Mouse (Mus musculus) kidney, adult 8-10 months (tissue): ENCODE measurements around the gene Lrrc41.
A peak's percentile ranks its signal among the peaks of the same experiment; 100 is the strongest.

Experiments used
- DNase-seq, 2 experiments: peaks; one replicate each; pipeline ENCODE4 v3.0.0; 2022

Gene Lrrc41

DNA sequence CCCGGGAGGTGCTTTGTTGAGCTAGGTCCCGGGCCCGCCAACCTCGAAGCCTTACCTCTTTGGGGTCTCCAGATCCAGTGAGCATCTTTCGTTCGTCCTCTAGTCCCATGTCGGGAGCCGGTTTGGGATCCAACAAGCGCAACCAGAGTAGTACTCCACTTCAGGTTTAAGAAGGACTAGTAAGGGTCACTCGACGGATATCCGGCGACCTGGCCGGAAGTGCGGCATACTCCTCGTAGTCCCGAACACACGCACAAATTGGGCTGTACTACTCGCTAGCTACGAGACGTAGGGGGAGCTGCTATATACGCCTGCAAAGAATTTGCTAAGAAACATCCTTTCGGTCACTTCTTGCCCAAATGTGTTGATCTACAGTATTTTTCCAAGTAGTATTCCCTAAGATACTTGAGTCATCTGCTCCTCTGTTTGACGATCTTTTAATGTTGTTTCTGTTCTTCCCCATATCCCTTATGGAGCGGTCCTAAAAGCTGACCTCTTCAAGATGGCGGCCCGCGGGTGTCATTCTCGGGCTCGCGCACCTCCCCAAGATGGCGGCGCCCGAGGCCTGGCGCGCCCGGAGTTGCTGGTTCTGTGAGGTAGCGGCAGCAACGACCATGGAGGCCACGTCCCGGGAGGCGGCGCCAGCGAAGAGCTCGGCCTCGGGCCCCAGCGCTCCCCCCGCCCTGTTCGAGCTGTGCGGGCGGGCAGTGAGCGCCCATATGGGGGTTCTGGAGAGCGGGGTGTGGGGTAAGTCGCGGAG lies at the start of gene Lrrc41, which contains the start of gene Uqcrh:
Gene Lrrc41 (plus strand): TSS at position 409 of the 760 bp plus-strand sequence.
Gene Uqcrh (minus strand): TSS at position 211 of the 760 bp plus-strand sequence.
- DNase-seq = peak; percentile 94 to 96

DNA sequence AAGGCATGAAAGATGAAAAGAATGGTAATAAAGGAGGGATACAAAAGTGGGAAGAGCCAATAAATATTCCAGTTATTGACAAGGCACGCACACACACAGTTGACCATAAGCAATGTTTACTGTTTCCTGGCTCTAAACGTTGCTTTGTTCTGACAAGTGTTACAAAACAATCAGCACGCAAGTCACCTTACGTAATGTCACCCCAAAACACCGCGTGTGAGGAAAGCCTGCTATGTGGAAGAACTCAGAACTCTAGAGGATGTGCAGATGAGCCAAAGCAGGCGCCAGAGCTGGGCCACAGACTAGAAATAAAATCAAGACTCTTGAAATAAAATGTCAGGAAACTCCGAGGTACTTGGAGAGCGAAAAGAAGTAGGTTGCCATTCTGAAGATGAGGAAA lies 42.2 kb upstream of the Lrrc41 start:
- no peak for DNase-seq

DNA sequence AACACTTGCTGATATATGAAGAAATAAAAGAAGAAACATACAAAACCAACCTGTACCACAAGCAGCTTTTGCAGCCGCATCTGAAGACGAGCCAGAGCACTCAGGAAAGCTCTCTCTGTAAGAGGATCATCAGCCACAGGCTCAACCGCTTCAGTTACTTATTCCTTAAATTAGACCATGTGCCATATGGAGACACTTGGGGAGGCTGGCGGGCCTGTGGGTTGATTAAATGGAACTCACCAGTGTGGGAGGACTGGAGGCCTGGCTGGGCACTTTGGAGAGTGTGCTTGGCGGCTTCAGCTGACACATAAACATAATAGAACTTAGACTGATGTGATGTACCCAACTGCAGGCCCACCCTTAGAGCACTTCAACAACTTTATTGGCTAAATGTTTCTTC lies 41.7 kb upstream of the Lrrc41 start:
- DNase-seq = no peak

DNA sequence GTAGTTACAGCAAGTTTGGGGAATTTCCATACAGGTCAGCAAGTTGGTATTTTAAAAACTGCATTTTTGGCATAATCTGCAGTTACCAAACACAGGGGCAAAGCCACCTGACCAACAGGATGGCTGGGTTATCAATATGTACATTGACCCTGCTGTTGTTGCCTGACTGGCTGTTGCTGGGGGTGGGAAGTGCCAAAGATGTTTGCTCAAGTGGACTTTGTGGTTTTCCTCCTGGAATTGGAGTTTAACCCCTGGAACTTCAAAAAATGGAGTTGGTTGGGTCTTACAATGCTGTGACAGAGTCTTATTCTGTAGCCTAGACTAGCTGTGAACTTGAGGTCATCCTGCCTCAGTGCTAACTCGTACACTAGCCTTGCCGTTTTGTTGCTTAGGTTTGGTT lies 34.6 kb upstream of the Lrrc41 start:
- DNase-seq = peak; percentile 20 to 29

DNA sequence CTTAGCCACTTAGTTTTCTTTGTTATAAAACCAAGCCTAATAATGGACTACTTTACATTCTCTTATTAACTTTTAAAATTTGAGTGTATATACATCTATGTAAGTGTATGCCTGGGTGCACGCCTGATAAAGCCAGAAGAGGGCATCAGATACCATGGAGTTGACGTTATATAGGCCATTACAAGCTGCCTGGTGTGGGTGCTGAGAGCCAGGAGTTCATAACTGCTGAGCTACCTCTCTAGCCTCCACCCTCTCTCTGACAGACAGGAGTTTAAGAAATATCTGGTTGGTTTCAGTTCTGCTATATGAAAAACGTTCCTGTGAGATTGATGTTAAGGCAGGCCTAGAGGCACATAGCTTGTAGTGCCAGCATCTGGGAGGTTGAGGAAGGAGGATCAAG lies 32.9 kb upstream of the Lrrc41 start:
- no peak for DNase-seq

DNA sequence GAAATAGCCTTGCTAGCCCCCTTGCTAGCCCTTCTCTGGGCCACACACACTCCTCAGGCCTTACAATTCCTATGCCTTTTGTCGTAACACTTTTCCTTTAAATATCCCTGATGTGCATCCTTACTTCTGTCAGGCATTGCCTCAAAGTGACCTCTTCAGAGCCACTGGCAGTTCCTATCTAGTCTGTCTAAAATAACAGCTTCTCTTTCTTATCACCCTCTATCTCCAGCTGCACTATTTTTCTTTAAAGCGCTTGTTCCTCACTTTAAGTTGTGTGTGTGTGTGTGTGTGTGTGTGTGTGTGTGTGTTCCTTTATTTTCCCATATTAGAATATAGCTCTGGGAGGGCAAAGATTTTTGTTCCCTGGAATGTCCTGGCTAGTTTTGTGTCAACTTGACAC lies 28.5 kb upstream of the Lrrc41 start:
- DNase-seq = no peak

DNA sequence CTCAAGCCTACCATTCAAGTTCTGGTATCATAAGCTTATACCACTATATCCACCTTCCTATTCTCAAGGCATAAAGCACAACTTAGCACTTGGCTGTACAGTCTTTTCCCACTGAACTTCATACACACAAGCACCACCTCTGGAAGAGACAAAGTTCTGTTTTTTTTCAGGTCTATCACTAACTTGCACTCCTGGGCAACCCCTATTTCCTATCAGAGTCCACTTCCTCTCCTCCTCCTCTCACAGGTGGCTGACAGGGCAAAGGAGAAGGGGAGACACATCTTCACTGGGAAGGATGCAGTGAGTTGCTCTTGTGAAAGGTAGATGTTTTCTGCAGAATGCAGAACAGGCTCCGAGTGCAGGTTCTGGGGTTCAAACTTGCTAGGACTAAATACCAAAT lies 27.4 kb upstream of the Lrrc41 start:
- DNase-seq = no peak

DNA sequence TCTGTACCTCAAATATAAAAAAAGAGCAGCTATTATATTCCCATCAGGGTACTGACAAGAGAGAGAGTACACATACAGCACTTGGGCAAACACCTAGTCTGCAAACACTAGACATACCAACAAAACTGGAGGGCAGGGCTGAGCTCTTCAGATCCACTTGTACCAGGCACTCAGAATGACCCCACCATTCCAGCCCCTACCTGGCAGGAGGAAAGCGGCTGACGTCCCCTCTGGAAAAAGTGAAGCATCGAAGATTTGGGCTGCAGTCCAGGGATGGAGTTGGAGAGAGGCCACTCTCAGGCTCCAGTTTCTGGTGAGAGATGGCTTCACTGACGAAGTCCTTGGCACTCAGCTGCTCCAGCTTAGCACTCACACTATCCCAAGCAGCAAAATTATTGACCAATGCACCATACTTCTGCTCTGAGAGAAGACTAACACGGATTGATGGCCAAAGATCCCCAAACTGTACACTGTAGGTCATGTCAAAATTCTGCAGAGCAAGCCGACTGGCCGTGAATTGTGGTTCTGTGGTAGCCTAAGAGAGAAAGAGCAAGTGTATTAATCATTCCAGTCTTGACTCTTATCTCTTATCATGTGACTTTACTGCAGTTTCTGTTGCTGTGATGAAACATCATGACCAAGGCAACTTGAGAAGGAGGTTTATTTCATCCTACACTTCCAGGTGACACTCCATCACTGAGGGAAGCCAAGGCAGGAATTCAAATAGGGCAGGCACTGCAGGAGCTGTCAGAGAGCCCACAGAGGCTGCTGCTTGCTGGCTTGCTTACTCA lies 26.7 kb upstream of the Lrrc41 start:
- DNase-seq = no peak

DNA sequence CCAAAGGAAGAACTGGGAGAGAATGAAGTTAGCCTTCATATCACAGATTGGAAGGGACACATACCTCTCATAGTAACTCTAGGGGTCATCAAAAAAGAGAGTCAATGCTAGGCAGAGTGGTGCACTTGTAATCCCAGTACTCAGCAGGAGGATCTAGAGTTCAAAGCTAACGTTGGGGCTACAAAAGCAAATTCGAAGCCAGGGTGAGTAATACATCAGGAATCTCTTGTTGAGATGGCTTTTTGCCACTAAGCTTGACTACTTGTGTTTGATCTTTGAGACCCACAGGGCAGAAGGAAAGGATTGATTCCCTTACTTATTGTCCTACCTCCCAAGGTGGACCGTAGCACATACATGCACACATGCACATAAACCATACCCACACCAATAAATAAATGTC lies 25.9 kb upstream of the Lrrc41 start:
- no peak for DNase-seq

DNA sequence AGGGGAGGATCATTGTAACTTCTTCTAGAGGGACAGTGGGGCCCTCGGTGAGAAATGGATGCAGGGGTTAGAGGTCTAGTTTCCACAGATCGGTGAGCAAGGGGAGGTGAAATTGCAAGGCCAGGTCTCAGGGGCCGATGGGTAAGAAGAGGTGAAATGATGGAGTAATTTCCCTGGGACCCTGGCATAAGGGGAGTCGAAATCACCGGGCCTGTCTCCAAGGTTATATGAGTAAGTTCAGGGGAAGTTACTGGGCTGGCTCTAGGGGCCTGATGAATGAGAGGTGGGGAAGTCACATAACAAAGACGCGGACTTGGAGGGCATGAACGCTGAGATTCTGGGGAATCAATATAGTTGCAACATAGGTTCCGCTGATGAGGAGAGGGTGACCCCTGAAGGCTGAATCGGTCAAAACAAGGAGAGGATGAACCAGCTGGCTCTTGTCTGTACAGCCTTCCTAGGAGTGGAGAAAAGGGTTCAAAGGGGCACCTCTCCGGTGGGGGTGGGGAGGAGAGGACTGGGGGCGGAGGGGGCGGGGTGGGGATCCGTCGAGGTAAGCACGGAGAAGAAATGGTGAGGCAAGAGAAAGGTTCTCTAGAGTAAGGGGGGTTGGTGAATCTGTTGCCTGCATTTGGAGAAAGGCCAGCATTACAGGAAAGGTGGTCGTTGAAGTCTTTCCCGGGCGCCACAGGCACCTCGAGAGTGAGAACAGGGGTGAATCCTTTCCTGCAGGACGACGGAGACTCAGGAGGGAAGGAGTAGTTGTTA lies 22.4 kb upstream of the Lrrc41 start:
- DNase-seq = peak; percentile 66 to 69

DNA sequence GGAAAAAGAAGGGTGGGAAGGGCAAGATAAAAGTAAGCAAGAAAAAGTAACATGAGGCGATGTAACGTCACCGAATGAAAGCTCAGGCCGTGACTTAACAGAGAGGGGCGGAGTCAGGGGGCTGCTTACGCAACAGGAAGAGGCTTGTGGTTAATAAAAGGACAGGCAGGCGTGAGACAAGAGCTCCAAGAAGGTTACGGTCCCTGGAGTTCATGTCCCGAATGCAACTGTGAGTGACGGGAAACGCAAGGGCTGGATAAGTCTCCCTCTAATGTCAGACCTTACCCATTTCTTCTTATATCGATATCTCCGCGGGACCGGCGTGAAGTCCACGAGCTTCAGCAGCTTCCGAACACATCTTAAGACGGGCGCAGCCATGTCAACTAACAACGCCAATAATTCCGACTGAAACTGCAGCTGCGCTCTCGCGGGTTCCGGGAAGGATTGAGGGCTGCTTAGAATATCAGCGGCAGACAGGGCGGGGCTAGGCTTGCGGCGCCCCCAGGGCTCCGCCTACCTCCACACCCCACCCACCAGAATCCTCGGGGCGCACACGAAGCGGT lies 21.6 kb upstream of the Lrrc41 start, which contains the start of gene Nsun4:
Gene Nsun4 (minus strand): TSS at position 478 of the 563 bp plus-strand sequence.
- DNase-seq = peak; percentile 92

DNA sequence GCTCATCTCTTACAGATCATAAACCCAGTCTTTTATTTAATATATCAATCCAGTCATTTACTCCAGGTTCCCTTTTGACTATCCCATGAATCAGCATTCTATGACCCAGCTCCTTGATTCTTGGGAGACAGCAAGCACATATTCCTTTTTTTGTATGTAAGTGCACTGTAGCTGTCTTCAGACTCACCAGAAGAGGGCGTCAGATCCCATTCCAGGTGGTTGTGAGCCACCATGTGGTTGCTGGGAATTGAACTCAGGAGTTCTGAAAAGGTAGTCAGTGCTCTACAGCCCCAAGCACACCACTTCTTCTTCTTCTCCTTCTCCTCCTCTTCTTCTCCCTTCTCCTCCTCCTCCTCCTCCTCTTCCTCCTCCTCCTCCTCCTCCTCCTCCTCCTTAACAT lies 17.5 kb upstream of the Lrrc41 start:
- DNase-seq = no peak

DNA sequence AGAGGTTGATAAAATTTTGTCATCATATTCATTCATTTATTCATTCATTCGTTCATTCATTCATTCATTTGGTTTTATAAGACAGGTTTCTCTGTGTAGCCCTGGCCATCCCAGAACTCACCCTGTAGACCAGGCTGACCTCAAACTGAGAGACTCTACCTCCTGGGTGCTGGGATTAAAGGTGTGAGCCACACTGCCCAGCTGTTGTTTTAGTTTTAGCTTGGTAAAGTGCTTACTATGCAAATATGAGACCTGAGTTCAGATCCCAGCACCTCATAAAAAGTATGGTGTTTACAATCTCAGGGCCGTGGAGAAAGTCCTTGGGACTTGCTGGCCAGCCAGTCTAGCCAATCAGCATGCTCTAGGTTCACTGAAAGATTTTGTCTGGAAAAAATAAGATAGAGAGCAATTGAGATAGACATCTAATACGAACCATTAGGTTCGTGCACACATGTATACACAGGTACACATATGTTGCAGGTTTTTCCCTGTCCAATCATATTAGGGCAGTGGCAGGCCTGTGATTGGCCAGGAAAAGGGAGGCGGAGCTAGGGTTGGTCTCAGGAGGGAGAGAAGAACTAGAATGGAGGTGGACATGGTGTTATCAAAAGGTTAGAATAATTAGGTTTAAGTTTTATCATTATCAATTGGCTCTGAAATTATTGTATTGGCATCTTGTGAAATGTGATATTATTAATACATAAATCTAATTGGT lies 15.9 kb upstream of the Lrrc41 start:
- no peak for DNase-seq

DNA sequence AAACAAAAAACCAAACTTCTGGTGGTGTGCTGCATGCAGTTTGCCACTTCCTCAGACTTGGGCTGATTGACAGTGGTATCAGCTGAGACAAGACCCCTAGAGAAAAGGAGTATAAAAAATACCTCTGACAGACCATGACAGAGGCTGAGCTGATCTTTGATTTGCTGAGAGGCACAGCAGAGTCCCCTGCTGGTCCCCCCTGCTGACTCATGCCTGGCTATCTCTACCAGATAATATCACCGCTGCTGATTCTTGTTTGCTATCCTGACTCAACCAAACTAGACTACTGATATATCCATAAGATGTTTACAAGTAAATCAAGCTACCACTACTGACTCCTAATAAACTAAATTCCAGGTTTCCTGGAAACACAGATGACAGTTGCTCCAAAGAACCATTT lies 11.2 kb upstream of the Lrrc41 start:
- DNase-seq = no peak

DNA sequence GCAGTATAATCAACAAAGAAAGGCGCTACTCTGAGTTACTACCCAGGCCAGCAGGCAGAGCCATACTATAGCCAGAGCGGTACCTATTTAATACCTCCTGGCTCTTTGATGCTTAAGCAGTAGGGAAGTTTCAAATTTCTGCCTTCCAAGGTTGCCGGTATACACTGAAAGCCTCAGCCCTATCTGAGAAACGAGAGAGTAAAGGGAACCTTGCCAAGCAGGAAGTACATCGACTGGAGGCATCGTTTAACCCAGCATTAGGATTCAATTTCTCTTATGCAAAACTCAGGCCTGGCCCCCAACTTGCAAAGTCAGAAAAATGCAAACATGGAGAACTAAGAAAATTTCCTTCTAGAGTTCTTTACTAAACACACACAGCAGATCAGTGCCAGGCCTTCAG lies 5.0 kb upstream of the Lrrc41 start:
- DNase-seq = no peak

DNA sequence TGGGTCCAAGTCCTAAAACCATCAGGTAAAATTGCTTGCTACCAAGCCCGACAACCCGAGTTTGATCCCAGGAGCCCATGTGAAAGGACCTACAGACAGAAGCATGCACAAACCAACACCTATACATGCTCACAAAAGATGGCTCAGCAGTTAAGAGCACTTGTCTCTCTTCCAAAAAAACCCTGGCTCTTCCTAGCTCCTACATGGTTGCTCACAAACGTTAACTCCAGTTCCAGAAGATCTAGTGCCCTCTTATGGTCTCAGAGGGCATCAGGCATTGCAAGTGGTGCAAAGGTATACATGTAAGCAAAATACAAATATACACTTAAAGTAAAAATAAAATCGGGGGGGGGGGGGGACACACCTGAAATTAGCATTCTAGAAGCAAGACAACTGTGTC lies 1.9 kb upstream of the Lrrc41 start:
- peak in 1 of 2 experiments; percentile 23 for DNase-seq

DNA sequence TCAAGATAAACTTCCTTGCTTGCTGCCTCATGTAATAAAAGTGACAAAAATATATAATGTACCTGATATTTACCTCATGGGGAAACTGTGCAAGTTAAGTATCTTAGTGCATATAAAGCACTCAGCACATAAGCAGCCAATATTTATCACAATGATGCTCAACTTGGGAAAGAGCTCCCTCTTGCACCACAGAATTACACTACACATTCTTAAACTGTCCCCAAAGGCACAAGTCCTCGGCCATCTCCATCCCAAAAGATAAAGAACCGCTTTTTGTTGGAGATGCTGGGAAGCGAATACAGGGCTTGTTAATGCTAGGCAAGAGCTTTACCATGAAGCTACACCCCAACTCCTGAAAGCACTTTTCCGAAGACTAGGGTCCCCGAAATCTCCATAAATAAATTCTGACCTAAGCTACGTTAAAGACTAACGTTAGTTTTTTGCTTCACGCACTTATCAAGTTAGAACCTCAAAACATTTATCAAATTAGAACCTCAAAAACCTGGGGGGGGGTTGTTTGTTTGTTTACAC lies 859 bp upstream of the Lrrc41 start:
- peak in 1 of 2 experiments; percentile 19 for DNase-seq

DNA sequence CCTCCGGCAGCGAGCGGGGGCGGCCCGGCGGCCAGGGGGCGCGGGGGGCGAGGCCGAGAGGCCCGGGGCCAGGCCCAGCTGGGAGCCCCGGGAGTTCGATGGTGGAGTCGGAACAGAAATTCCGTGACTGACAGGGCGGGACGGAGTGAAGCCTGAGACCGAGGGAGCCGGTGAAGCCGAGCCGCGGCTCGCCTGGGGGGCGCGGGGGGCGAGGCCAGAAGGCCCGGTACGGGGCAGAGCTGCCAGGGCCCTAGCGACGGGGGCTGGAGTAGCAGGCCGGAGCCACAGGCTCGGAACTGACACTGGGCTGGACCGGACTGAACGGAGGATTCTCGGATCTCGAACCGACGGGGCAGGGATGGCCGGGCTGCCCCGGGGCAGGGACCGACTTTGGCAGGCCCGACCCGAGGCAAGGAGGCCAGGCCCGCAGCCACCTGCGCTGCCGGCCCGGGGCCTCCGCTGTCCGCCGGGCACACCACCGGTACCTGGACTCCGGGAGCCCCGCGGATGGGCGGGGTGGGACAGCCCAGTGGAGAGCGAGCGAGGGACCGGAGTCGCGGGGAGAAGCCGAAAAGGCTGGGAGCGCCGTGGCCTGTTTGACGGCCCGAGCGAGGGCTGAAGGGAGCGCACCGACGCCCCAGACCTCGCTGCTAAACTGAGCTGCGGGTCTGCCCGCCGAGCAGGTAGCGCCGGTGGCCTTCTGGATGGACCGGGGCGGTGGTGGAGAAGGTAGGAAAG lies 731 bp downstream of the Lrrc41 start:
- DNase-seq = peak; percentile 57 to 73

DNA sequence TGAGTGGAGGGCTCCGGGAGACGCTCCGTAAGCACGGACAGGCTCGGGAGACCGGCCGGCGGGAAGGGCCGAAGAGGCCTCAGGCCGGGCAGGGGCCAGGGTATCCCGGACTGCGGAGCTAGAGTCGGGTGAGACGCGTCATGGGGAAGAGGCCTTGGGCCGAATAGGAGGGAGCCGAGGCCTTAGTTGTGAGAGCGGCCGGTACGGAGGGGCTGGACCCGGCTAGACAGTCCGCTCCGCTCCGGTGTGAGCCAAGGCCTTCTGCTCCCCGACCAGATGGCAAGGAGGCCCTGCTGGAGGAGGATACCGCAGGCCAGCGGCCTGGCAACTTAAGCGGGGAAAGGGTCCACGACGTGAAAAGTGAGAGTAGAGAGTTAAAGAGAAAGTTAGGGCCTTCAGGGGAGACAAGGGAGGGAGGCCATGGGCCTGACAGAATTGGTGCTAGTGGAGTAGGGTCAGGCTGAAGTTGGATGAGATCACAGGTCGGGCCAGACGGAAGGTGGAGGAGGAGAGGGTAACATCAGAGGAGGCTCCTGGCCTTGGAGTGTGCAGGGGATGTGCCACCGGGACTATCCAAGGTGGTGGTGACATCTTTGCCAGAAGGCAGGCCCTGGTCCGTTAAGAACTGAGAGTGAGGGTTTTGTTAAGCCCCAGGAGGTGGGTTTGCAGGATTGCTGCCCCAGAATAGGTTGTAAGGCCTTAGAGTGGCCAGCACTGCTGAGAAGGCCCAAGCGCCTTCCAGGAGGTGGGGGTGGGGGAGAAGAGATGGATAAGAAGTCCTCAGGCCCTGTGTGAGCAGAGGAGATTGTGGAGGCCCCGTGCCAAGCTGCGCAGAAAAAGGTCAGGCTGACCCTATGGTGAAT lies 1.5 kb downstream of the Lrrc41 start:
- DNase-seq = peak; percentile 17 to 42
